Mouse (Mus musculus) testis, adult 2 months (tissue): ENCODE data around the gene Gm17651.

Experiments
- CTCF ChIP-seq: fragments of 200-500 bp; IDR thresholded peaks from 2 replicates; pipeline ENCODE4 v1.5.1; 2012; ENCODE audit warnings: low read depth, mild to moderate bottlenecking, inconsistent platforms, low read length, moderate library complexity; ENCODE audit not compliant: control insufficient read depth, insufficient read depth, insufficient replicate concordance
- POLR2A ChIP-seq: fragments of 200-500 bp; IDR thresholded peaks from 2 replicates; pipeline ENCODE4 v1.6.1; 2012; ENCODE audit warnings: low read depth, mild to moderate bottlenecking, inconsistent platforms, low read length, moderate library complexity; ENCODE audit not compliant: control insufficient read depth

- no peak for TF ChIP-seq CTCF
- TF ChIP-seq POLR2A, result no peak
Observed at GRCm38 (mm10) chr3:97666154-97666553, 8.3 kb downstream of the Gm17651 start.
